Mouse (Mus musculus): Measurements from ENCODE around the gene Cd164l2. TPM values are rescaled to one million over a fixed set of nuclear protein-coding genes. Genes with fewer than 3 reads are reported as not detected.

The Cd164l2 gene
- polyA plus RNA-seq, 1 experiment = not detected

GRCm38 (mm10) chr4:133265297-133265696 is 53.4 kb downstream of the Cd164l2 start:
- 80% methylated on average over 3 of the region's 3 CpGs for WGBS
- no peak overlapping the region for H3K27ac ChIP-seq (ENCODE audit: control insufficient read depth, insufficient read depth, low read depth, low read length, poor library complexity)

GRCm38 (mm10) chr4:133265759-133266158 is 53.8 kb downstream of the Cd164l2 start:
- WGBS = 94% methylated on average over 4 of the region's 4 CpGs

More at GRCm38 (mm10) chr4:133265297-133265696, 53.4 kb downstream of the Cd164l2 start:
- no peaks in the 10 kb centered on the region; the same call in 1 of the 2 replicates for H3K4me1 ChIP-seq (ENCODE audit: control insufficient read depth, insufficient read depth, low read length)
- no peak overlapping the region for H3K4me3 ChIP-seq (replicated peaks; ENCODE audit: control insufficient read depth, low read depth, low read length)
- no peak for TF ChIP-seq POLR2A (IDR thresholded peaks at IDR 0.05; ENCODE audit: borderline replicate concordance, control insufficient read depth, low read depth, low read length)
- no peak for TF ChIP-seq CTCF (IDR thresholded peaks at IDR 0.05; ENCODE audit: control insufficient read depth, insufficient read depth, low read length)

GRCm38 (mm10) chr4:133266248-133266880 is 54.4 kb downstream of the Cd164l2 start:
- no peak overlapping the region for H3K4me3 ChIP-seq (replicated peaks; ENCODE audit: control insufficient read depth, low read depth, low read length)
- WGBS = 91% methylated on average over 12 of the region's 12 CpGs
- no peak overlapping the region for H3K27ac ChIP-seq (ENCODE audit: control insufficient read depth, insufficient read depth, low read depth, low read length, poor library complexity)
- no peaks in the 10 kb centered on the region; the same call in 1 of the 2 replicates for H3K4me1 ChIP-seq (ENCODE audit: control insufficient read depth, insufficient read depth, low read length)
- TF ChIP-seq POLR2A (IDR thresholded peaks at IDR 0.05; ENCODE audit: borderline replicate concordance, control insufficient read depth, low read depth, low read length) (no peak), CTCF (IDR thresholded peaks at IDR 0.05; ENCODE audit: control insufficient read depth, insufficient read depth, low read length) (no peak)

More at GRCm38 (mm10) chr4:133265759-133266158, 53.8 kb downstream of the Cd164l2 start:
- no peaks in the 10 kb centered on the region; the same call in 1 of the 2 replicates for H3K4me1 ChIP-seq (ENCODE audit: control insufficient read depth, insufficient read depth, low read length)
- TF ChIP-seq CTCF (IDR thresholded peaks at IDR 0.05; ENCODE audit: control insufficient read depth, insufficient read depth, low read length) (no peak), POLR2A (IDR thresholded peaks at IDR 0.05; ENCODE audit: borderline replicate concordance, control insufficient read depth, low read depth, low read length) (no peak)
- H3K4me3 ChIP-seq (replicated peaks; ENCODE audit: control insufficient read depth, low read depth, low read length) = no peak overlapping the region
- H3K27ac ChIP-seq (ENCODE audit: control insufficient read depth, insufficient read depth, low read depth, low read length, poor library complexity) = no peak overlapping the region

GRCm38 (mm10) chr4:133268931-133269330 is 57.0 kb downstream of the Cd164l2 start:
- 84% methylated on average over 3 of the region's 3 CpGs for WGBS
- Histone ChIP-seq H3K4me1 (ENCODE audit: control insufficient read depth, insufficient read depth, low read length) (no peaks in the 10 kb centered on the region), H3K4me3 (replicated peaks; ENCODE audit: control insufficient read depth, low read depth, low read length) (no peak overlapping the region), H3K27ac (ENCODE audit: control insufficient read depth, insufficient read depth, low read depth, low read length, poor library complexity) (no peak overlapping the region)
- TF ChIP-seq CTCF (IDR thresholded peaks at IDR 0.05; ENCODE audit: control insufficient read depth, insufficient read depth, low read length) = no peak

- WGBS = 88% methylated on average over 3 of the region's 3 CpGs
Measured at GRCm38 (mm10) chr4:133269596-133269995, 57.7 kb downstream of the Cd164l2 start.

GRCm38 (mm10) chr4:133270929-133271328 is 59.0 kb downstream of the Cd164l2 start:
- H3K4me3 ChIP-seq (replicated peaks; ENCODE audit: control insufficient read depth, low read depth, low read length) = no peak overlapping the region
- WGBS = 88% methylated on average over 9 of the region's 9 CpGs
- TF ChIP-seq CTCF (IDR thresholded peaks at IDR 0.05; ENCODE audit: control insufficient read depth, insufficient read depth, low read length) (no peak), POLR2A (IDR thresholded peaks at IDR 0.05; ENCODE audit: borderline replicate concordance, control insufficient read depth, low read depth, low read length) (no peak)
- no peaks in the 10 kb centered on the region for H3K4me1 ChIP-seq (ENCODE audit: control insufficient read depth, insufficient read depth, low read length)
- no peak overlapping the region for H3K27ac ChIP-seq (ENCODE audit: control insufficient read depth, insufficient read depth, low read depth, low read length, poor library complexity)

More at GRCm38 (mm10) chr4:133269596-133269995, 57.7 kb downstream of the Cd164l2 start:
- H3K4me1 ChIP-seq (ENCODE audit: control insufficient read depth, insufficient read depth, low read length) = no peaks in the 10 kb centered on the region
- TF ChIP-seq POLR2A (IDR thresholded peaks at IDR 0.05; ENCODE audit: borderline replicate concordance, control insufficient read depth, low read depth, low read length) (no peak), CTCF (IDR thresholded peaks at IDR 0.05; ENCODE audit: control insufficient read depth, insufficient read depth, low read length) (no peak)
- no peak overlapping the region for H3K27ac ChIP-seq (ENCODE audit: control insufficient read depth, insufficient read depth, low read depth, low read length, poor library complexity)
- no peak overlapping the region for H3K4me3 ChIP-seq (replicated peaks; ENCODE audit: control insufficient read depth, low read depth, low read length)

Other genes with a start within 250 kb of the Cd164l2 start
- gene Fgr, start 238.0 kb upstream of the Cd164l2 start, polyA plus RNA-seq (2011; ENCODE audit: insufficient read depth, insufficient read length, low replicate concordance, missing spikeins) = 16.1 and 53.3 TPM in 2 replicates
- gene Ahdc1, start 200.9 kb upstream of the Cd164l2 start, polyA plus RNA-seq (2011; ENCODE audit: insufficient read depth, insufficient read length, low replicate concordance, missing spikeins) = 20.1 and 21.7 TPM in 2 replicates
- gene Wasf2, start 81.6 kb upstream of the Cd164l2 start, polyA plus RNA-seq (2011; ENCODE audit: insufficient read depth, insufficient read length, low replicate concordance, missing spikeins) = 31.9 and 56.6 TPM in 2 replicates
- not detected in 2 replicates for gene Gpr3, start 405 bp downstream of the Cd164l2 start, polyA plus RNA-seq (2011; ENCODE audit: insufficient read depth, insufficient read length, low replicate concordance, missing spikeins)
- gene Map3k6, start 28.7 kb downstream of the Cd164l2 start, polyA plus RNA-seq (2011; ENCODE audit: insufficient read depth, insufficient read length, low replicate concordance, missing spikeins) = 5.5 and 14.8 TPM in 2 replicates
- 3.1 and 3.2 TPM in 2 replicates for gene Sytl1, start 51.0 kb downstream of the Cd164l2 start, polyA plus RNA-seq (2011; ENCODE audit: insufficient read depth, insufficient read length, low replicate concordance, missing spikeins)
- gene Tmem222, start 65.7 kb downstream of the Cd164l2 start, polyA plus RNA-seq (2011; ENCODE audit: insufficient read depth, insufficient read length, low replicate concordance, missing spikeins) = 32.6 and 38.4 TPM in 2 replicates
- gene Wdtc1, start 141.3 kb downstream of the Cd164l2 start, polyA plus RNA-seq (2011; ENCODE audit: insufficient read depth, insufficient read length, low replicate concordance, missing spikeins) = 9.5 and 14.6 TPM in 2 replicates
- 16.6 and 31.3 TPM in 2 replicates for gene Slc9a1, start 157.6 kb downstream of the Cd164l2 start, polyA plus RNA-seq (2011; ENCODE audit: insufficient read depth, insufficient read length, low replicate concordance, missing spikeins)

Measured in bone marrow, adult 2 months (tissue).